Mouse (Mus musculus) right cerebral cortex, postnatal 14 days (tissue): Measurements from ENCODE around the gene Neurl1a.

Experiments used
- DNase-seq: peaks from one replicate; pipeline ENCODE4 v3.0.0; 2022

Gene Neurl1a

DNA sequence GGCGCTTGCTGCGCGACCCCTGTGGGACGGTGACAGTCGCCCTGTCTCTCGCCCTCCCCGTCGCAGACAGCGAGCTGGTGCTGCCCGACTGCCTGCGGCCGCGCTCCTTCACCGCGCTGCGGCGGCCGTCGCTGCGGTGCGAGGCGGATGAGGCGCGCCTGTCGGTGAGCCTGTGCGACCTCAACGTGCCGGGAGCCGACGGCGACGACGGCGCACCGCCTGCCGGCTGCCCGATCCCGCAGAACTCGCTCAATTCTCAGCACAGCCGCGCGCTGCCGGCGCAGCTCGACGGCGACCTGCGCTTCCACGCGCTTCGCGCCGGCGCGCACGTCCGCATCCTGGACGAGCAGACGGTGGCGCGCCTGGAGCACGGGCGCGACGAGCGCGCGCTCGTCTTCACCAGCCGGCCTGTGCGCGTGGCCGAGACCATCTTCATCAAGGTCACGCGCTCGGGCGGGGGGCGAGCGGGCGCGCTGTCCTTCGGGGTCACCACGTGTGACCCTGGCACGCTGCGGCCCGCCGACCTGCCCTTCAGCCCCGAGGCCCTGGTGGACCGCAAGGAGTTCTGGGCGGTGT lies 74.5 kb downstream of the Neurl1a start:
- DNase-seq = peak; percentile 28

DNA sequence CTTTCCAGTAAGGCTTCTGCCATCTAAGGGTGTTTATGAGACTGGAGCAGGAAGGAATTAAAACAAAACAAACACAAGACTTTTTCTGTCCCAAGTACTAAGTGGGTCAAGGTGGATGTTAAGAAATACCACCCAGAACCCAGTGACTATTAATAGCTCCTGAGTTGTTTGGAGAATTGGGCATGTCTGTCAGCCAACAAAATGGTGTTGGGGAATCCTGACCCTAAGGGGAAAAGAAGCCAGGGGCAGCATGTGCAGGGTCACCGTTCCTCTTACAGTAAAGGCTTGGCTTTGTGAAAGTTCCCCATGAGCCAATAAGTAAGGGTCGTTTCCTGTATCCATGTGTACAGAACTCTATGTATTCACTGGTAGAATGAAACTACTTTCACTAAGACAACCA lies 76.4 kb downstream of the Neurl1a start:
- no peak for DNase-seq

DNA sequence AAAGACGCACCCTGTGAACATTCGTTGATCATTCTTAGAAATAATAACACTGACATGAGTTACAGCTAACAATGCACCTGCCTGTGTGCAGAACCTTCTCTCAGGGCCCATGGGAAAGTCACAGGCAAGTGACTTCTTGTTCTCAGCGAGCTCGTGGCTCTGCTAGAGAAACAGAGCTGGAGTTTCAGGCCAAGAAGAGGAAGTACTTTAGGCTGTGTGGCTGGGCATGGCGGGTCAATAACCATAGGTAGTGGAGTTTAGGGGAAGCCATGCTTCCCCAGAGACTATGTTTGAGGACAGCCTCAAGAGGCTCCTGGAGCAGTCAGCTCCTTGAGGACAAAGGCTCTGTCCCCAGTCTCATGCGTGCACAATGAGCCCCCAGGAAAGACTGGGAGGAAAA lies 77.3 kb downstream of the Neurl1a start:
- DNase-seq = no peak

DNA sequence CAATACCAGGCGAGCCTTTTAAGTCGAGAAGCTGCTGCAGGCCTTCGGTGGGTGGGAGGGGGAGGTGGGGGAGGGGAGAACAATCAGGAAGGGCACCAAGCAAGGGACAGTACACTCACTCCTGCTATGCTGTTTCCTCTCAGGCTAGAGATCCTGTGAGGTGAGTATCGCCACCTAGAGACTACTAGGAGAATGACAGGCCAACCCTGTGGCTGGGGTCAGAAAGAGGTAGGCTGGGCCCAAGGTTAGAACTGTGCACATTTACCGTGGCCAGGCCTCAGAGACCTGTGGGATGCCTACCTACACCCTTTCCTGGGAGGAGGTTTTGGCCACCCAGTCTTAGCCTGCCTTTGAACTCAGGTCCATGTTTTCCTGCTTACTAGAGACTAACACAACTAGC lies 81.0 kb downstream of the Neurl1a start:
- DNase-seq = no peak

DNA sequence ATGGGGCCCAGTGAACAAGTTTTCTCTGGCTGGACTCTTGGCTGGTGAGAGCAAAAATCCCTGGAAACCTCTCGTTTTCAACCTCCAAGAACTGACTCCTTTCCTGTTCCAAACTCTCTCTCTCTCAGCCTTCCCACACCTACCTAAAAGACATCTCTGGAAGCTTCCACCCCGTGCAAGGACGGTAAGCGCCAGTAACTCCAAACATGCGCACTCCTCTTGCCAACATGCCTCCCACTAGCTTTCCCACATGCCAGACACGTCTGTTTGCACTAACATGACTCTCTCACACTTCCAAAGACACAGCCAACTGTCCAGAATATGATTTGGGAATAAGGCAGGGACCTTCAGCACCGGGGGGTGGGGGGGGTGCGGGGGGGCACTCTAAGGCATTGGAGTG lies 82.6 kb downstream of the Neurl1a start:
- DNase-seq = no peak

DNA sequence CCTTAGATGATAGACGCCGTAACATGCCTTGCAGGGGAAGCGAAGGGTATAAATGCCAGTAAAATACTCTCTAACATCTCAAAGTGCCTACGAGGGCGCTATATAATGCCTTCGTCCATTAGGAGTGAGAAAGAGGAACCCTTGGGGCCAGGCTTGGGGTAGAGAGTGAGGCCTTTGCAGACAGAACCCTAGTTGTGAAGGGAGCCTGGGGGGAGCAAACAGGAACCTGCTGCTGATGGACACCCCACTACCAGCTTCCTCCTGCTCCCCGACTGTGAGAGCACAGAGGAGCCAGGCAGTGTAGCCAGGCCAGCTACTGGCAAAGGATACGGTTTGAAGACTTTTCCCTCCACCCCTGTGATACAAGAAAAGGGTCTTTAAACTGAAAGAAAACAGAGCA lies 85.0 kb downstream of the Neurl1a start:
- no peak for DNase-seq

DNA sequence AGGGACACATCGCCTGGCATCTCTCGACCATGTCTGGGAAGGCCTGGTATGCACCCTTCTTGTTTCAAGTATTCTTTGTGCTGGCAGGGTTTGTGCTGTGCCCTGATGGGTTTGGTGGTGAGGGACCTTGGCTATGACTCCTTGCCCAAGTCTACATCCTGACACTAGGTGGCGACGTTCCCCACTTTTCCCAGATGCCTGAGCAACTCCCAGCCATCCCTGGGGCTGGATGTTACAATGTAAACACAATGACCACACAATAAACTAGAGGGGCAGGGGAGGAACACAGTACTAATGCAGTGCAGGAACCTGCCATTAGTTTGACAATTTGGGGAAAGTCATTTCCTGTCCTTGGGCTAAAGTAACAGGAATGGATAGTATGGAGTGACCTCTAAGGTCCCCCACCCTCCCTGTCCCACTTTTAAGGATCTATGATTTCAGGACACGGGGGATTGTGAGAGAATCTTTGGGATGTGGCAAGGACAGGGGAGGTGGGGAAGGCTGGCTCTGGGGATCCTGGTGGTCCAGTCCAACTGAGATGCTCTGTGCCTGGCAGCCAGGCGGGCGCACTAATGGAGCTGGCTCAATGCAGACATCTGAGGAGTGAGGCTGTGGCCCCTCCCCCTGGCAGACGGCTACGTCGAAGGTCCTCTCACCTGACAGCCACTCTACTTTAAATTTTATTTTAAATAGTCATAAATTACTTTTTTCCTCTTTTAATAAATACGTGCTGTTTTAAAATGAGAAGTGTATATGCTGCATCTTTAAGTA lies 85.9 kb downstream of the Neurl1a start:
- peak; percentile 79 for DNase-seq

DNA sequence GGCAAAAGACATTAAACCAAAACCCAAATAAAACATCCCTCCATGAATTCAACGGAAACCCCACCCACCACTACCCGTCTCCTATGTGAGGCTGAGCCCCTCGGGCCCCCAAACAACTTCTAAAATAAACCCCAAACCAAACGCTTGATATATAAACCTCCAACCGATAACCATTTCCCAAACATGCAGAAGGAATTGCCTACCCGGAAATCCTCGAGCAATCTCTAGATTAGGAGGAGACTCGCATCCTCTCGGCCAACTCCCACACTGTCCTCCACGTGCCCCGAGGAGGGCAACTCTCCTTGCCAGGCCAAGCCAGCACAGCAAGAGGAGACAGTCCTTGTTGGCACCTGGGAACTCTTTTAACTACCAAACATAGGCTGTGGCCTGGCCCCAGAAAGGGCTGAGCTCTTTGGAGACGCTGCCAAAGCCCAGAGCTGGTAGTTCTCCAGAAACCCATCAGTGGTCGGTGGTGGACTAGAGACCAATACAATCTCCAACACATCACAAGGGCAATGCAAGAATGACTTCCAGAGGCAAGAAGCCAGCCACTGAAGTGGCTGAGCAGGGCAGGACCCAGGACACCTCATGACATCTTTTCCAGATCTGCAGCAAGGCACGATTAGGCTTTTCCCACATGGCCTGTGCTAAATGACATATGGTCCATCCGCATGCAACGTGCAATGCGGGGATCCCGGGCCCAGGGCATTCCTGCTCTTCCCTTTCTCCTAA lies 87.6 kb downstream of the Neurl1a start:
- no peak for DNase-seq

DNA sequence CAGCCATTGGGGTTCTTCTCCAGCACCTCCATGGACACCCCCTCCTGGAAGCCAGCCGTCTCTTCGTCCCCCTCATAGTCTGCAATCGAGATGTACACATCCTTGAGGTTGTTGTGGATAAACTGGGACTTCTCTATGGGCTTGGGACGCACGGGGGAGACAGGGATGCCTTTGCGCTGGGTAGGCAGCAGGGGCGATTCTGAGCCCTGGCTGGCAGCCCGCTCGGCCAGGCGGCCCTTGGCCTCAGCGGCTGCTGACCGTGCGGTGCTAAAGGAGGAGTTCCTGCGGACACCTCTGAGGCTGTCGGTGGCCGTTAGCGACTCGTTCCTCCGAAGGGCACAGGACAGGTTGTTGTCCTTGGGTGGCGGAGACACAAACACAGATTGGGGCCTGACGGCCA lies 88.4 kb downstream of the Neurl1a start:
- no peak for DNase-seq

DNA sequence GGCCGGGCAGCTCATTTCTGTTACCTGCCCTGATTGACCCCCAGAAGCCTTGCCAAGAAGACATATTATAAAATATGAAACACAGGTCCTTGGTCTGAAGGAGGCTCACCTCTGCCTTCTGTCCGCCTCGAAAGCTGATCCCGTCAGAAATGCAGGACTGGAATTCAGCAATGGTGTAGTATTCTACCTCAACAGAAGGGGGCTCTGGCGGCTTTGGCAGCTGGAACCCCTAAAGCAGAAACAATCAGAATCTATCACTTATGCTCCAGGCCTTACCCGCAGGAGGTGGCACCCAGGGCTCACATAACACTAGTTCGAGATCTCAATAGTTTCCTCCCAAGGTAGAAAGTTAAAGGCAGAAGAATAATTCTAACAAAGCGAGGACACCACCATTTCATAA lies 91.1 kb downstream of the Neurl1a start:
- no peak for DNase-seq

DNA sequence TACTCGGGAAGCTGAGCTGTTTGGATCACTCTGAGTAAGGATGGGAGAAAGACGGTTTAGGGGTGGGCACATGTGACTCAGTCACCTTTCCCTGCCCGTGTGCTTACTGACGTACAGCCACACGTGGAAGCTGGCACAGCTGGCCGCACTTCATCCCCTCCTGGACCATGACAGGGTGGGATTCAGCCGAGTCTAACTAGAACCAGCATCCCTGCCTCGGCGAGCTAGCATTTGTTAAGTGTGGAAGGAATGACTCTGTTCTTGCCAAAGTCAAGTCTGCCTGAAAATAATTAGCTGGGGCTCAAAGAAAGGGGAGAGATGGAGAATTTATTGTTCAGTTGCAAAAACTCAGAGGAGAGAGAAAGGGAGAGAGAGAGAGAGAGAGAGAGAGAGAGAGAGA lies 91.9 kb downstream of the Neurl1a start:
- no peak for DNase-seq

DNA sequence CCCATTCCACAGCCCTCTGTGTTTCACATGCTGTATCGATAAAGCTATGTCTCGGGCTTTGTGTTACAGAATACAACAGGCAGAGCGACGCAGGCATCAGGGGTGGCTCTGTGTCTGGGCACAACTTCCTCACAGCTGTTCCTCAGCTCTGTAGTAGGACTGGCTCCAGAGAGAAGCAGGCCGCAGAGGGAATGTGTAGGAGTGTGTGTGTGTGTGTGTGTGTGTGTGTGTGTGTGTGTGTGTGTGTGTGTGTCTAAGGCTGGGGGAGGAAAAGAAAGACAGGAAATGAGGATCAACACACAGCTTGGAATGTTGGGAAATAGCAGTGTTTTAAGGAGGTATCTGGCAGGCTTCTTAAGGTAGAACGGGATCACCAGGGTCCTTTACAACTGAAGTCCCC lies 98.1 kb downstream of the Neurl1a start:
- peak; percentile 59 for DNase-seq

DNA sequence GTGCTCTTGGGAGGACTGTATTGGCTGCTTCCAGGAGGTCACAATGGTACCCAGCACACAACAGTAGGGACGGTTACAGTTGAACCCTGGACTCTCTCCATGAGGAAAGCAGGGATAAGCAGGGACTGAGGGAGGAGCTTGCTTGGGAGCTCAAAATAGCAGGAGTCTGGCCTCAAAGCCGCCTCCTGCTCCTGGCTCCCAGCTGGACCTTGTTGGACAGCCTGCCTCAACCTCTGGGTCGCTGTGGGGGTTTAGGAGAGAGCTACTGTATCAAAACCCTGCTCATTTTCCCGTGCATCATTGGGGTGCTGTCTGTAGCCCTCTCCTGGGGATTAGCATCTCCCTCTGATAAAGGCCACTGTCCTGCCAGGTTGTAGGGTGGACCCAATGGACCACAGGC lies 100.8 kb downstream of the Neurl1a start:
- DNase-seq = no peak

DNA sequence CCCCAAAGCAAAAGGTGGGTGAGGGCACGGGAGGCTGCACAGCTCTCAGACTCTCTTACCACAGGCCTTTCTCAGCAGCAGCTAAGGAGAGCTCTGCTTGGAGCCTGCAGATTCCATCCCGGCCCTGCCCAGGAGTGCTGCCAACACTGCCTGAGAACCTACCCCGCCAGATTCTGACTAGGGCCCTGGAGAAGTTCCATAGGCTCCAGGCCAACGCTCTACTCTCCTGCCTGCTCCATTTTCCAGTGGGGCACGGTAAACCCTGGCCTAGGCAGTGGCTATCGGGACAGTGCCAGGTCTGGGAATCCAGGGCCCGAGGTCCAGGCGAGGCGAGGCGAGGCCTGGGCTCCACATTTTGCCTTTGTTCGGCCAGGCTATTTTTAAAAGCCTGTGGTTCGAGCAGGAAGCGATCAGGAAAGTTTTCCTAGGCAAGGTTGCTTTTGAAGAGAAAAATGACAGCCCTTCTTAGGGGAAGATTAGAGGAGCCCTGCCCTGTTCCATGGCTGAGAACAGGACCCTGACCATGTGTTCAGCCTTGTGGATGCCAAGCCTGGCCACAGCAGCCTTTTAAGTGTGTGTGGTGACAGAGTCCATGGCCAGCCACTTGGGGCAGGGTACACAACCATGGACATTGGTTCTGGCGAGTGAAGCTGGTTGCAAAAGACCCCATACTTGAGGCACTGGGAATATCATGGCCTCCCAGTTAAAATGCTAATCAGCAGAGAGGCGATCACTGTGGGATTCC lies 101.3 kb downstream of the Neurl1a start:
- DNase-seq = peak; percentile 83

DNA sequence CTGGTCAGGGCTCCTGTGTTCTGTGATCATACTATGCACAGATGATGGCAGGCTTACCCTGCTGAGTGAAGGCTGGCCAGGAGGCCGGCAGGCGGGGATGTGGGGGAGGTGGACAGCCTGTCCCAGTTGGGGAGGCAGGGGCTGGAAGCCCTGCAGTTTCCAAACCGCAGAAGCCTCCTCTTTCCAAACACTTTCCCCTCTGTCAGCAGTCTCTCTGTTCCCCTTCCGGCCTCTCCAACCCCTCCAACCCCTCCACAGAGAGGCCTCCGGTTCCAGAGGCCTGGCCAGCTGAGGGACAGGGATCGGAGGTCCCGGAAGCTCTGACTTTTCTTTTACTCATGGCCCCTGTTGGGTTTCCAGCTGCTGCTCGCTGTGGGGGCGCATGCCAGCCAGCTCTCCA lies 102.3 kb downstream of the Neurl1a start:
- DNase-seq = no peak

DNA sequence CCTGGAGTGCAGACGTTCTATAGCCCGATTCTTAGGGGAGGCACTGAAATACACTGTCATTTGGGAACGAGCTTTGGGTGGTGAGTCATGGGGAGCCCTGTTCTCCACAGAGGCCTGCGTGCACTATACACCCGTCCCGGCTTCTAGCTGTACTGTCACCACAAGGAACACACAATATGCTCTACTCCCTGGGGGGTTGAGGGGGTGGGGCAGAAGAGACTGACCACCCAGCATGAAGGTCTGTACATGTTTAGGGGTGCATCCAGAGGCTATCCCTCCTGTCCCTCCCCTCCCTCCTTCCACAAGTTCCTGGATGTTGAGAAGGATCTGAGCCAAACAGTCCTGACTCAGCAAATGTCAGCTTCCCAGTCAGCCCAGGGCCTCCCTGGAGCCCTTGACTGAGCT lies 103.4 kb downstream of the Neurl1a start:
- no peak for DNase-seq

DNA sequence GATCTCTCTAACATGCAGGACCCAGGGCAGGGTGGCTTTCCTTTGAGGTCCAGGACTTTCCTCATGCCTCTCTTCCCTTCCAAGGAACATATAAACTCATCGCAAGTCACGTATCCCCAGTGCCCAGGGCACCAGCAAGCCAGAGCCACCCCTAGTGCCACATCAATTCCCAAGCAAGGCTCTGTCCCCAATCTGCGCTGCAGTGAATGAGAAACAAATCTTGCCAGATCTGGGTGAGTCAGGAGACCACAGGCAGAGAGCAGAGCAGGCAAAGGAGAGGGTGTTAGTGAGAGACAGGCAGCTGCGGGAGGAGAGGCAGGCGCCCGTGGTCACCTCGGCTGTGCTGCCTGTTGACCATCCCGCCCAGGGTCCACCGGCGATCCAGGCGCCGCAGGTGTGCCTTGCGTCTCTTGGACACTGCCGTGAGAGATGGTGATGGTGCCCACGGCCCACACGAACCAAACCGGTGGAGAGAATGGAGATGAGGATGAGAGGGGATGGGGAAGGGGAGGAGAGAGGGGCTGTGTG lies 104.1 kb downstream of the Neurl1a start:
- DNase-seq = no peak

DNA sequence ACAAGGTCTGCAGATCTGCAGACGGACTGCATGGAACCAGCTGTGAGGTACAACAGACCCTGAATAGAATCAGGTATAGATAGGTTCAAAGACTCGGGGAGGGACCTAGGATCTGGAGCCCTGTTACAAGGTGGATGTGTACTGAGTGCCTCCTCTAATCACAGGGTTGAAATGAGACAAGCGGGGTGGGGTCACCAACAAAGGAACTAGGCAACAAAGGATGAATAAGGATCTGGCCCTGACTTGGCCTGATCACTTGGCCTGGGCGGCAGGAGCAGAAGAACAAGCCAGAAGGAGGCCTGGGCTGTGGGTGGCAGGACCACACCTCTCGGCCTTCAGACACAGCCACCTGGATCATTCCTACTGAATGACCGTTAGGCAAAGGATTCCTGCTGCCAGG lies 107.0 kb downstream of the Neurl1a start:
- DNase-seq = no peak

DNA sequence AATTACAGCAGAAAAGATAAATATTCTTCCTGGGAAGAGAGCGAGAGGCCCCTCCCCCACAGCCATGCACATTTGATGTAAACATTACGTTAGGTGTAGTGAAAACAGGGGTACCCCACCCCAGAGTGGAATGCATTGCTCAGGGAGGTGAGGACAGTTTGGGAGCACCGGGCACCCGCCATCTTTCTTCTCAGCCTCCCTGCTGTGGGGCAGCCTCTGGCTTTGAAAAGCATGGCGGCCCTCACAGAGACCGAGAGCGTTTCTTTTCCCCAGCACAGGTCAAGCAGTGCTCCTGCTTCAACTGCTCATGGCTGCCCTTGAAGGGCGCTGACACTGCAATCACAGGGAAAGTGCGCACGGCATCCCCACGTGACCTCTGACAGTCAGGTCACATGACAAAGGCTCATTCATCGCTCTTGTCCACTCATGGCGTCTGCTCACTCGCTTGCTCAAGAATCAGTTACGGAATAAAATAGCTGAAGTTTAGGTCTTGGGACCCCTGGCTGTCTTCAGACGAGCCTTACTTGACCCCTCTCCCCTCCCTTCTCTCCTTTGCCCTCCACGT lies 108.3 kb downstream of the Neurl1a start:
- no peak for DNase-seq

DNA sequence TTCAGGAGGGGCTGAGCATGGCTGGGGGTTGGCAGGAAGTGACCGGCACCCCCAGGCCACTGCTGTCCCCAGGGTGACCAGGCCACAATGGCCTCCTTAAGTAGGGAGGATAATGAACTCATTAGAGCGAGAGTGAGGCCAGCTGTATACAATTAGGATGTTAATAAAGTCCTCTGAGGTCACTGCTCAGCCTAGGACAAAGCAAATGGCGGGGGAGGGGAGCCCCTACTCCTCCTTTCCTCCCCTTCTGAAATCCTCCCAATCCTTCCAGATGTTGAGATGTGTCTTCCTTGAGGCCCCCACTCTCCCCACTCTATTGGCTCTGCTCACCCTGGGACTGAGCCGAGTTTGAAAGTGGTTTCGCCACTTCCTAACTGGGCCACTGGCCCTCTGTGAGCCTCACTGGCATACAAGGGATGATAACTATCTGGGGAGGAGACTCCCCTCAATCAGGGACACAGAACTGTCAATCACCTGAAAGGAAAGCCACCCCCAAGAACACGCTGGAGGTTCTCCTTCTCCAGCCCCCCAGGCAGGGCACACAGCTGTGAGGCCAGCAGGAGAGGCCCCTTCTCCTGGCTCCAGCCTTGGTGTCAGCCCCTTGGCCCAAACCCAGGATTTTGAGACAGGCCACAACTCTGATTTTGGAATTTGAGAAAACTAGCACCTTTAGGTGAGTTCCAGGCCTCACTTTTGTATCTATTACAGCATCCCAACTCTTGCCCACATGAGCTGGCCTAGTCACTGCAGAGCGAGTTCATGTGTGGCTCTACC lies 112.9 kb downstream of the Neurl1a start:
- no peak for DNase-seq

DNA sequence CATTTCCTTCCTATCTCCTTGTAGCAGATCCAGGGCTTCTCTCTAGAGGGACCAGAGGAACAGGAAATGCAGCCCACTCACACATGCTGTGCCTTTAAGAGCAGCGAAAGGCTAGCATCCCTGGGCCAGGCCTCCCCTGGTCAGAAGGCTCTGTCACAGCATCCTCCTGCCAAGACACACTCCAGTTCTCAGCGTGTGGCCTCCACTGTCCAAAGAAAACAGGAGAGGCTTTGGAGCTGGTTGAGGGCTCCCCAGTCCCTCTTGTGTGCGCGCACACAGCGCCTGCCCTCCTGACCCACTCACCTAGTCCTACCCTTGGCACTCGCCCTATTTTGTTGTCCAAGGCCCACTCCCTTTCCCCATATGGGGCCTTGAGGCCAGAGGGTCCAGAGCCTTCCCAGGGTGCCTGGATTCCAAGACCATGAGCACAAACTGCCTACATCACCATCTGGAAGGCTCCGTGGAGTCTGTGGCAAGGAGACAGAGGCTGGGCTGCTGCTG lies 113.9 kb downstream of the Neurl1a start:
- DNase-seq = no peak

DNA sequence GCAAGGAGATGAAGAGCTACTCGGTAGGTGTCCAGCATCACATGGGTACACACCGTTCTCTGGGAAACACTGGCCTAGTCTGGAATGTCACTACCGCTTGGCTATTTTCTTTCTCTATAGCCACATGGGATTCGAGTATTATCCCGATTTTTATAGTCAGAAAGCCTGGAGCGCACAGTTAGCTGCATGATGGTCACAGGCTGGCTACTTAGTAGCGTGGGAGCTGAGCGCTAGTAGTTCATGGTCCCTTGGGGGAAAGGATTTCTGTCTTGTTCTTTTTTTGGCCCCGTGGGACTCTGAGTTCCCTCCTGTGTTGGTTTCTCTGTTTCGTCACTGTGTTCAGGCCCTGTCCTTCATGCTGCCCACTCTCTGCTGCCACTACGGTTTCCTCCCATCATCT lies 119.5 kb downstream of the Neurl1a start:
- DNase-seq = no peak
